In the genomic region with DNA sequence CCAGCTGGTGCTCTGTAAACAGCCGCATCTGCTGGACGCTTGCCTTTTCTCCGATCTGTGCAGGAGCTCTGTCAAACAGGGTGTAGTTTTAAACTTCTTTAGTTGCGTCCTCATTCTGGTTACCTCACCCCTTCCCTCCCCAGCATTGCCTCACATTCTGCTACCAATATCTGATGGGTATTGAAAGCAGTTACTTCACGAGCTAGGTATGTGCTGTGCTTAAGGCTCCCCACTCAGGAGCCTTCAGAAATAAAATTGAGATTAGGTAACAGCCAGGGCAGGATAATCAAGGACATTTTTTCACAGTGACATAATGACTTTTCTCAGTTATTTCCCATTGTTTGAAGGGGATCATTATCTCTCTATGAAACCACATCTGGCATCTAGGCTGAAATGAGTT, we compare ENCODE assay signal across 17 mouse cellular contexts. TPM values are rescaled to one million over a fixed set of nuclear protein-coding genes. Genes with fewer than 3 reads are reported as not detected.
DNase-seq lines count a peak whose midpoint lies in the region; ATAC-seq and TF ChIP-seq lines count a peak whose summit lies in the region.
"Had no signal": no experiment of that assay in that cellular context is flagged by ENCODE, and none has a peak within 500 bp of the region (broad histone marks: within the 10 kb centered on the region; RNA-seq: fewer than 3 reads in every experiment).

No protein-coding gene starts in this region.

- peak overlapping the region; percentile 67 for H3K27ac ChIP-seq in heart, embryonic 12.5 days (ENCODE audit: poor library complexity, severe bottlenecking)
- 0 out of 2 replicates have a peak overlapping the region, but pooled peaks have one; percentile 38 for H3K27ac ChIP-seq in hindbrain, embryonic 15.5 days (replicated peaks)
- H3K27ac ChIP-seq in hindbrain, postnatal 0 days = no peak overlapping the region
- H3K27ac ChIP-seq in embryonic facial prominence, embryonic 11.5 days (replicated peaks; ENCODE audit: low read depth, low read length) = no peak overlapping the region; the same call in 1 of the 2 replicates
- H3K27ac ChIP-seq in limb, embryonic 11.5 days (replicated peaks; ENCODE audit: low read depth, low read length) = 0 out of 2 replicates have a peak overlapping the region, but pooled peaks have one; percentile 30
- H3K27ac ChIP-seq in midbrain, embryonic 14.5 days (replicated peaks; ENCODE audit: low read depth, low read length) = no peak overlapping the region
- H3K27ac ChIP-seq: liver, embryonic 12.5 days; stomach, embryonic 15.5 days had no signal

- no peaks in the 10 kb centered on the region for H3K36me3 ChIP-seq in heart, embryonic 12.5 days
- no peaks in the 10 kb centered on the region for H3K36me3 ChIP-seq in hindbrain, embryonic 15.5 days
- H3K36me3 ChIP-seq in hindbrain, postnatal 0 days (ENCODE audit: insufficient read depth, low read length) = no peaks in the 10 kb centered on the region
- H3K36me3 ChIP-seq in embryonic facial prominence, embryonic 11.5 days (replicated peaks; ENCODE audit: control insufficient read depth, insufficient read depth, low read depth, low read length) = no peaks in the 10 kb centered on the region
- H3K36me3 ChIP-seq in limb, embryonic 11.5 days (ENCODE audit: control insufficient read depth, insufficient read depth, low read length) = no peaks in the 10 kb centered on the region
- no peaks in the 10 kb centered on the region for H3K36me3 ChIP-seq in midbrain, embryonic 14.5 days (ENCODE audit: control insufficient read depth, insufficient read depth, low read length)
- H3K36me3 ChIP-seq: liver, embryonic 12.5 days; stomach, embryonic 15.5 days had no signal

- no peaks in the 10 kb centered on the region for H3K9me3 ChIP-seq in heart, embryonic 12.5 days (replicated peaks)
- no peaks in the 10 kb centered on the region for H3K9me3 ChIP-seq in hindbrain, embryonic 15.5 days
- H3K9me3 ChIP-seq in hindbrain, postnatal 0 days (ENCODE audit: low read length) = no peaks in the 10 kb centered on the region
- no peaks in the 10 kb centered on the region for H3K9me3 ChIP-seq in embryonic facial prominence, embryonic 11.5 days (replicated peaks; ENCODE audit: control insufficient read depth, low read length)
- H3K9me3 ChIP-seq in limb, embryonic 11.5 days (ENCODE audit: control insufficient read depth, low read length) = no peaks in the 10 kb centered on the region
- no peaks in the 10 kb centered on the region for H3K9me3 ChIP-seq in midbrain, embryonic 14.5 days (ENCODE audit: control insufficient read depth, low read length)
- H3K9me3 ChIP-seq: liver, embryonic 12.5 days; stomach, embryonic 15.5 days had no signal

- no peaks in the 10 kb centered on the region for H3K27me3 ChIP-seq in heart, embryonic 12.5 days (replicated peaks)
- H3K27me3 ChIP-seq in hindbrain, embryonic 15.5 days = no peaks in the 10 kb centered on the region
- no peaks in the 10 kb centered on the region for H3K27me3 ChIP-seq in hindbrain, postnatal 0 days (ENCODE audit: insufficient read depth, low read length)
- no peaks in the 10 kb centered on the region for H3K27me3 ChIP-seq in embryonic facial prominence, embryonic 11.5 days (ENCODE audit: control insufficient read depth, insufficient read depth, low read length)
- H3K27me3 ChIP-seq in limb, embryonic 11.5 days (ENCODE audit: control insufficient read depth, insufficient read depth, low read length) = no peaks in the 10 kb centered on the region
- H3K27me3 ChIP-seq in midbrain, embryonic 14.5 days (ENCODE audit: control insufficient read depth, insufficient read depth, low read length) = no peaks in the 10 kb centered on the region
- H3K27me3 ChIP-seq: liver, embryonic 12.5 days; stomach, embryonic 15.5 days had no signal

- no peak overlapping the region; the same call in 1 of the 2 replicates for H3K9ac ChIP-seq in heart, embryonic 12.5 days
- no peak overlapping the region for H3K9ac ChIP-seq in hindbrain, embryonic 15.5 days
- H3K9ac ChIP-seq in hindbrain, postnatal 0 days (replicated peaks; ENCODE audit: low read length) = no peak overlapping the region
- H3K9ac ChIP-seq in embryonic facial prominence, embryonic 11.5 days (replicated peaks; ENCODE audit: low read length) = no peak overlapping the region
- 0 out of 2 replicates have a peak overlapping the region, but pooled peaks have one; percentile 27 for H3K9ac ChIP-seq in limb, embryonic 11.5 days (ENCODE audit: low read length)
- H3K9ac ChIP-seq in midbrain, embryonic 14.5 days (replicated peaks; ENCODE audit: low read length) = no peak overlapping the region
- H3K9ac ChIP-seq: liver, embryonic 12.5 days; stomach, embryonic 15.5 days had no signal

- no peak overlapping the region for H3K4me3 ChIP-seq in heart, embryonic 12.5 days
- no peak overlapping the region for H3K4me3 ChIP-seq in hindbrain, embryonic 15.5 days
- H3K4me3 ChIP-seq in hindbrain, postnatal 0 days (ENCODE audit: low read length) = no peak overlapping the region
- no peak overlapping the region for H3K4me3 ChIP-seq in embryonic facial prominence, embryonic 11.5 days (ENCODE audit: low read depth, low read length)
- no peak overlapping the region for H3K4me3 ChIP-seq in limb, embryonic 11.5 days (ENCODE audit: low read depth, low read length)
- H3K4me3 ChIP-seq in midbrain, embryonic 14.5 days (replicated peaks; ENCODE audit: low read depth, low read length) = no peak overlapping the region
- H3K4me3 ChIP-seq: liver, embryonic 12.5 days; stomach, embryonic 15.5 days had no signal

- 15% methylated on average over 5 of the region's 5 CpGs for WGBS in heart, embryonic 12.5 days
- 49% methylated on average over 5 of the region's 5 CpGs for whole genome bisulfite sequencing in hindbrain, embryonic 15.5 days
- WGBS in hindbrain, postnatal 0 days = 44% methylated on average over 5 of the region's 5 CpGs
- 29% methylated on average over 5 of the region's 5 CpGs for WGBS in embryonic facial prominence, embryonic 11.5 days
- 50% methylated on average over 5 of the region's 5 CpGs for WGBS in limb, embryonic 11.5 days
- WGBS in midbrain, embryonic 14.5 days = 59% methylated on average over 5 of the region's 5 CpGs

- H3K4me1 ChIP-seq in heart, embryonic 12.5 days (replicated peaks) = peaks cover 56% of the 10 kb centered on the region
- H3K4me1 ChIP-seq in hindbrain, embryonic 15.5 days (replicated peaks) = peaks cover 23% of the 10 kb centered on the region
- no peaks in the 10 kb centered on the region for H3K4me1 ChIP-seq in hindbrain, postnatal 0 days (ENCODE audit: insufficient read depth, low read length)
- peaks cover 6% of the 10 kb centered on the region; the same call in 1 of the 2 replicates for H3K4me1 ChIP-seq in embryonic facial prominence, embryonic 11.5 days (ENCODE audit: control insufficient read depth, insufficient read depth, low read length)
- H3K4me1 ChIP-seq in limb, embryonic 11.5 days (ENCODE audit: control insufficient read depth, insufficient read depth, low read length) = peaks cover 8% of the 10 kb centered on the region
- H3K4me1 ChIP-seq in midbrain, embryonic 14.5 days (ENCODE audit: control insufficient read depth, insufficient read depth, low read length) = peaks cover 13% of the 10 kb centered on the region; the same call in 1 of the 2 replicates
- H3K4me1 ChIP-seq: liver, embryonic 12.5 days; stomach, embryonic 15.5 days had no signal

- no peak for DNase-seq in heart, postnatal 4 days
- DNase-seq in hindbrain, postnatal 0 days (ENCODE audit: low spot score) = no peak
- peak; percentile 32 for DNase-seq in embryonic facial prominence, embryonic 11.5 days (ENCODE audit: low spot score)
- no peak for DNase-seq in limb, embryonic 11.5 days (ENCODE audit: low spot score)
- DNase-seq in urinary bladder, adult 2 months (ENCODE audit: low spot score) = no peak
- no peak for DNase-seq in midbrain, embryonic 14.5 days
- DNase-seq: adrenal gland, postnatal 25 days; cerebellum, adult 8-10 months; kidney, adult 9 months; kidney, postnatal 36 days; lung, postnatal 10 days; spleen, adult 18-20 months had no signal

- H3K4me2 ChIP-seq in heart, embryonic 12.5 days = peak overlapping the region; percentile 15
- H3K4me2 ChIP-seq in hindbrain, embryonic 15.5 days = no peak overlapping the region
- H3K4me2 ChIP-seq in hindbrain, postnatal 0 days (ENCODE audit: low read depth, low read length) = no peak overlapping the region
- no peak overlapping the region for H3K4me2 ChIP-seq in embryonic facial prominence, embryonic 11.5 days (ENCODE audit: low read depth, low read length)
- H3K4me2 ChIP-seq in limb, embryonic 11.5 days (ENCODE audit: low read depth, severe bottlenecking) = no peak overlapping the region
- H3K4me2 ChIP-seq in midbrain, embryonic 14.5 days (ENCODE audit: low read length) = no peak overlapping the region
- H3K4me2 ChIP-seq: liver, embryonic 12.5 days; stomach, embryonic 15.5 days had no signal

- no peak for ATAC-seq in heart, embryonic 12.5 days (ENCODE audit: insufficient number of reproducible peaks, low FRiP score)
- 0 out of 2 replicates have a peak, but pooled peaks have one; percentile 35 for ATAC-seq in hindbrain, embryonic 15.5 days (ENCODE audit: low FRiP score, low read depth)
- no peak for ATAC-seq in hindbrain, postnatal 0 days
- ATAC-seq in embryonic facial prominence, embryonic 11.5 days (replicated peaks; ENCODE audit: insufficient number of reproducible peaks, low FRiP score, low TSS enrichment, low read depth) = no peak
- no peak for ATAC-seq in limb, embryonic 11.5 days (ENCODE audit: insufficient number of reproducible peaks, low FRiP score, low TSS enrichment, low read depth)
- ATAC-seq in midbrain, embryonic 14.5 days (ENCODE audit: low FRiP score, low TSS enrichment) = no peak
- ATAC-seq: forebrain, embryonic 14.5 days; liver, embryonic 12.5 days had no signal

- TF ChIP-seq CTCF in hindbrain, postnatal 0 days (IDR thresholded peaks at IDR 0.05; ENCODE audit: low read depth) = no peak

RNA-seq across cellular contexts. Expression of a gene that starts 23.9 kb away (rescaled TPM):
- polyA plus RNA-seq in heart, embryonic 12.5 days (2016; fragmentation: Nextera tagmentation; extraction: Ambion mirVana) = 19.3 and 20.3 TPM in 2 replicates
- total RNA-seq in heart, postnatal 4 days (2021) = 10 to 100 TPM; 19.0 to 23.1 TPM
- 27.7 and 31.1 TPM in 2 replicates for polyA plus RNA-seq in hindbrain, embryonic 15.5 days (2015; fragmentation: Nextera tagmentation; extraction: Ambion mirVana)
- total RNA-seq in hindbrain, postnatal 0 days (2014; rRNA removed) = 40.8 and 54.3 TPM in 2 replicates
- polyA plus RNA-seq in hindbrain, postnatal 0 days (2015; fragmentation: Nextera tagmentation; extraction: Ambion mirVana) = 11.2 and 12.7 TPM in 2 replicates
- 26.6 and 28.6 TPM in 2 replicates for polyA plus RNA-seq in embryonic facial prominence, embryonic 11.5 days (2014; fragmentation: Nextera tagmentation; extraction: Ambion mirVana)
- polyA plus RNA-seq in limb, embryonic 11.5 days (2014; fragmentation: Nextera tagmentation; extraction: Ambion mirVana) = 17.6 and 21.5 TPM in 2 replicates
- polyA plus RNA-seq in urinary bladder, adult 2 months (2012; rRNA removed) = 15.3 and 19.0 TPM in 2 replicates
- polyA plus RNA-seq in midbrain, embryonic 14.5 days (2014; fragmentation: Nextera tagmentation; extraction: Ambion mirVana) = 34.6 and 35.8 TPM in 2 replicates

Comparison
In these comparisons a context has a peak if more than half of its experiments do, and no peak if none do; other contexts are left out.
1. H3K27ac ChIP-seq: peak in heart, embryonic 12.5 days (single experiment), hindbrain, embryonic 15.5 days (single experiment) and limb, embryonic 11.5 days (single experiment); none in hindbrain, postnatal 0 days (single experiment), embryonic facial prominence, embryonic 11.5 days (single experiment) and midbrain, embryonic 14.5 days (single experiment).